Mouse (Mus musculus) urinary bladder, postnatal 36 days (tissue): Measurements from ENCODE around the gene Aplp1.

Experiments
- DNase-seq, 2 experiments: peaks; one replicate each; pipeline ENCODE4 v3.0.0; 2022; ENCODE audit warnings: low spot score in 2 of 2, mixed read lengths in 1 of 2

Aplp1 gene

GRCm38 (mm10) chr7:30450241-30450640, 4.9 kb upstream of the Aplp1 start:
- DNase-seq, result no peak

GRCm38 (mm10) chr7:30444154-30444970, 973 bp downstream of the Aplp1 start:
- DNase-seq, result no peak

GRCm38 (mm10) chr7:30443696-30444095, 1.6 kb downstream of the Aplp1 start:
- no peak for DNase-seq

- no peak for DNase-seq
Observed at GRCm38 (mm10) chr7:30440697-30441096, 4.6 kb downstream of the Aplp1 start.

DNA sequence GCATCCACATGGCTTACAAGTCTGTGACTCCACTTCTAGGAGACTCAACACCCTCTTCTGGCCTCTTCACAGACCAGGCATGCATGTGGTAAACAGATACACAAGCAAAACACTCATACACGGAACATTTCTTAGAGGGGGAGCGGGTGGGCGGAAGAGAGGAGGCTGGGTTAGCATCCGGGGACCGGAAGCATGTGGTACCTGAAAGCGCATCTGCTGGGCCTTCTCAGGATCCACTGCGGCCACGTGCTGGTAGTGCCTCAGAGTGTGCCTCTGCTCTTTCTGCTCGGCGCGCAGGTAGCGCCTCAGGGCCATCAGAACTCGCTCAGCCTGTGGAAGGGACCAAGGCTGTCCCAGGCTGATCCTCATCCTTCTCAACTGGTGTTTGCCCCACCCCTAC, 5.6 kb downstream of the Aplp1 start:
- DNase-seq, result no peak

- no peak for DNase-seq
Observed at GRCm38 (mm10) chr7:30436879-30437278, 8.5 kb downstream of the Aplp1 start.

GRCm38 (mm10) chr7:30435156-30435555, 10.2 kb downstream of the Aplp1 start:
- DNase-seq, result no peak

- no peak for DNase-seq
Observed at GRCm38 (mm10) chr7:30434701-30435100, 10.6 kb downstream of the Aplp1 start.

- peak; percentile 35 to 46 for DNase-seq
Observed at GRCm38 (mm10) chr7:30434238-30434637, 11.1 kb downstream of the Aplp1 start.

DNA sequence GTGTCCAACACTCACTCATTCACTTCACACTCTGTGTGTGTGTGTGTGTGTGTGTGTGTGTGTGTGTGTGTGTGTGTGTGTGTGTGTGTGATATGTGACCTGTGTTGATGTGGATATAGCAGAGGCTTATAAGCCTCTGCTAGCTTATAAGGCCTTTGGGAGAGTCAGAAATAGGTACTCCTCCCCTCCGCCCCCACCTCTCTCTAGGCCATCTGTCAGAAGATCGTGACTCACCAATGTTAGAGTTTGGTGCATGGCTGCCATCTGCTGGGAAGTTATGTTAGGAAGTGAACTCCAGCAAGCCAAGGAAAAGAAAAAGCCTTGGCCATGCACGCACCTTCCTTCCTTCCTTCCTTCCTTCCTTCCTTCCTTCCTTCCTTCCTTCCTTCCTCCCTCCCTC, 13.5 kb downstream of the Aplp1 start:
- DNase-seq, result peak; percentile 32 to 54

GRCm38 (mm10) chr7:30430191-30430590, 15.1 kb downstream of the Aplp1 start:
- no peak for DNase-seq

GRCm38 (mm10) chr7:30429327-30429726, 16.0 kb downstream of the Aplp1 start:
- DNase-seq, result no peak

- DNase-seq, result no peak
Observed at GRCm38 (mm10) chr7:30423071-30423641, 22.2 kb downstream of the Aplp1 start.

DNA sequence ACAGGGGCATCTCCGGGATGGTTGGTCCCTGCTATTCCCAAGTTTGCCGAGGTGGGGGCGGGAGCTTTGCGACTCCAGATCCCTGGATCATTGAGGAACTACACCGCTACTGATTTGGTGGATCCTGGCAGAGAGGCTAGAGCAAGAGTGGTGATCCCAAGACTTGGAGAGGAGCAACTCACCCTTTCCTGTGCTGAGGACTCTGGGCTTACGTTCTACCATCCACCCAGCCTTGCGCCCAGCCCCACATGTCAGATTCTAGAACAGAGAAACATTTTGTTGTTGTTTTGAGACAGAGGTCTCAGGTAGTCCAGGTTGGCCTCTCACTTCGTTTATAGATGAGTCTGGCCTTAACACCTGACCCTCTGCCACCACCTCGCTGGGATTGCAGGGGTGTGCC, 22.8 kb downstream of the Aplp1 start:
- DNase-seq, result no peak

GRCm38 (mm10) chr7:30421890-30422435, 23.4 kb downstream of the Aplp1 start:
- DNase-seq, result peak; percentile 77 to 86

DNA sequence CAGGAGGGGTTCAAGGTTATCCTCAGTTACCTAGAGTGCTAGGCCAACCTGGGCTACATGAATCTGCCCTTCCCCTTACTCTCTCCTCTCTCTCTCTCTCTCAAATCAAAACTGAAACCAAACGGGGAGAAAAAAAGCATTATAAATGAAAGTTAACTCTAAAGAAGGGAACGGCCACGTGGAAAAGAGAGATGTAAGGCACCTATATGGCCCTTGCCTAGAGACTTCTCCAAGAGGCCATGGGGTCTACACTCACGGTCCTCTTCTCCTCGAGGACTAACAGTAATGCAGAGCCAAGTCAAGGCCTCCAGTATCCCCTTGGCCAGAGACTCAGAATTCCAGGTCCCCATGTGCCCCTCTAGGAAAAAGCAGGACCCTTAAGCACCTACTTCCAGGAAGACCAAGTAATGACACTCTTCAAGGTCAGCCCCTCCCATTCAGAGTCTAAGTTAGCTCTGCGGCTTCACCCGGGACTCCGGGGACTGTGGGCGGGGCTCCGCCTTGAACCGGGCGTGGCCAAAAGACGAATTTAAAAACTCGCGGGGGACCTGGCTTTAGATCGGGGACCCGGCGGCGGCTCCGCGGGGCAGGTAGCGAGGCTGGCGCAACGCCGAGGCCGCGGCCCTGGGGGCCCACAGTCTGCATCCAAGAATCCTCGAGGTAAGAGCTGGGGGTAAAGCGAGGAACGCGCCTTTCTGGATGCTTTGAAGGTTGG, 24.0 kb downstream of the Aplp1 start, which contains the start of gene Nfkbid:
Gene Nfkbid, plus strand, starts transcription at position 558 of the 715 bp plus-strand sequence.
- peak; percentile 44 to 66 for DNase-seq

DNA sequence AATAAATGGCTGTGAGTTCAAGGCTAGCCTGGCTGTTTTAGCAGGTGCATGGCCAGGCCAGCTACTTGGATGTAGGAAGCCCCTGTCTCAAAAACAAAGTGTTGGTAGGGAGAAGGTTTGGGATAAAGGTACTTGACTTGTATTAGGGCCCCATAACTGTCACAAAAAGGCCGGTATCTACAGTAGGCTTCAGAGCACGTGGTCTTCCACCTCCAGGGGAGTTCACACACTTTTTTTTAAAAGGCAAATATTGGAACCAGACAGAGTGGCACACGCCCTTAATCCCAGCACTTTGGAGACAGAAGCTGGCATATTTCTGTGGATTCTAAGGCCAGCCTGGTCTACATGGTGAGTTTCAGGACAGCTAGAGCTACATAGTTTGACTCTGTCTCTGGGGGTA, 24.7 kb downstream of the Aplp1 start:
- no peak for DNase-seq

DNA sequence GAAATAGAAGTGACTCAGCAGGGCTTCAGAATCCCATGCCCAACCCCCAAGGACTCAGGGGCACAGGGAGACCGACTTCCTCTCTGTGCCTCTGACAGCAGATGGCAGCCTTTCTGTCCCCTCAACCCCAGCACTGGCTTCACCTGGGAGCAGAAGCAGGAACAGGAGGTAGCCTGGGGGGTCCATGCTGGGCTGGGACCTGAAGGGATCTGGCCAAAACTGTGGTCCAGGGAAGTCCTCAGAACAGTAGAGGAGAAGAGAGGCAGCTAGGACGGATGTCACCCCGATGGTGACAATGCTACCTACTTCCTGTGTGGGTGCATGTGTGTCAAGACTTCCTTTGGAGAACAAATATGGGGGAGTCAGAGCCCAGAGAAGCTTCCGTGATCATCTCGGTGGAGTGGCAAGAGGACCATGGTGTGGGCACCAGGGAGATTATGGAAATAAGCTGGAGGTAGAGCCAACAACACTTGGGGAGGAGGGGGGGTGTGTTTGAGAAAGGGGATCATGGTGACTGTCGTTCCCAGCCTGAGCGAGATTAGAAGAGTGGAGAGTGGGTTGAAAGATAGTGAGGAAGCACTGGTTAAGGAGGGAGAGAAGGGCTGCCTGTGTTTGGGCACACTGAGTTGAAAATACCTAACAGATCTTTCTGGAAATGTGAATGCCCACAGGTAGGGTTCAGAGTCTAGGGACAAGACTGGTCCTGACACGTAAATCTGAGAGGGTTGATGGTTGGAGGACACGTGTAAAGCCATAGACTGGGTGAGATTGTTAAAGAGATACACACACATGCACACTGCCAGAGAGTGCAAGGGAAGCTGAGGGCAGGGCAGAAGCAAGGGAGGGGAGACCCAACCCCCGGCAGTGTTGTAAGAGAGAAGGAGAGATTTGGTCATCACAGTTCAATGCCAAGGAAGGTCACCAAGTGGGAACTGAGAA, 25.5 kb downstream of the Aplp1 start, which contains the start of gene Hcst:
Gene Hcst, minus strand, starts transcription at position 294 of the 939 bp plus-strand sequence.
- DNase-seq, result no peak

GRCm38 (mm10) chr7:30417856-30418255, 27.5 kb downstream of the Aplp1 start:
- no peak for DNase-seq

- no peak for DNase-seq
Observed at GRCm38 (mm10) chr7:30413596-30413995, 31.7 kb downstream of the Aplp1 start, which contains the start of gene Tyrobp. Tyrobp (plus strand) TSS chr7:30413760.

DNA sequence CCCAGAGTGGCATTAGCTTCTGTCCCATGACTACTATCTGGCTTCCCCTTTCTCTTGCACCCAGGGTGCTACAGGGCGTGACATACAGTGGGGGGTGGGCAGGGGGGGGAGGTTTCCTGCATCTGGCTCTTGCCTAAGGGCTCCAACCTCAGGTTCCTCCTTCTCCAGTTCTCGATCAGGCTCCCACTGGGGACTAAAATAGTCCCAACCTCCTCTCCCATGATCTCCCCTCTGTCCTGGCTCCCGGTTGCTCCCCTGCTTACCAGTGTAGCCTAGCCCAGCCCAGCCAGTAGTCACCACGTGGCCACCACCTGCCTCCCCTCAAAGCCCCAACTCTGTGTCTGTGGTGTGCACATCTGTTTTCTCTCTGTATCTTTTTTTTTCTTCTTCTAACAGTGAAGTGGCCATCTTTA, 32.6 kb downstream of the Aplp1 start:
- DNase-seq, result no peak
